Mouse (Mus musculus): Measurements from ENCODE around the gene Olfr90. TPM values are rescaled to one million over a fixed set of nuclear protein-coding genes. Genes with fewer than 3 reads are reported as not detected.
"Not testable (repeated sequence)": the region's sequence is repeated elsewhere in the genome, so short reads cannot be mapped to it uniquely, and the experiment has no call there.

The Olfr90 gene
- not detected in 2 replicates for polyA plus RNA-seq (2015; fragmentation: Nextera tagmentation; extraction: Ambion mirVana)

DNA sequence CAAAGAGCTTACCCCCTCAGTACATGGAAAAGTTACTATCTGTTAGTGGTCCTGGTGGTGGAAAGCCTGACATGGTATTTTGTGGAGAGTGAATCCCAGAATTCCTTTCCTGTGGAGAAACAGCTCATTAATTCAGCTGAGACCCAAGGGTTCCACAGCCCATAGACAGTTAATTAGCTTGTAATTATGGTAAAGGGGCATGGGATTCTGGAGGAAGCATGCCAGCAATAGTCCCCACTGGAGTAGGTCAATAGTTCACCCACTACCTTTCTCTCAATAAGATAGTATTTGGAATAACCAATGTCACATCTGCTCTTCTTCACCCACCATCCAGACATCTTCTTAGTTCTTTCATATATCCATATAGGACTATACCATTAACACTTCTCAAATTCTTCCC is at the start of gene Olfr90:
Olfr90 (minus strand) TSS at position 101 of the 400 bp plus-strand sequence.
- no peak within 1 kb of the TSS for H3K4me3 ChIP-seq (replicated peaks; ENCODE audit: low read length)
- no peak for ATAC-seq
- H3K4me1 ChIP-seq (replicated peaks; ENCODE audit: control insufficient read depth, insufficient read depth, low read length): no peaks in the 10 kb centered on the region
- no peak within 1 kb of the TSS for H3K9ac ChIP-seq (replicated peaks; ENCODE audit: low read depth, low read length)
- no peaks in the 10 kb centered on the region for H3K36me3 ChIP-seq (ENCODE audit: control insufficient read depth, insufficient read depth)
- H3K27me3 ChIP-seq (replicated peaks; ENCODE audit: control insufficient read depth, insufficient read depth, low read length): no peaks in the 10 kb centered on the region
- H3K9me3 ChIP-seq (ENCODE audit: control insufficient read depth, low read length): no peaks in the 10 kb centered on the region
- H3K4me2 ChIP-seq (ENCODE audit: low read length): no peak within 1 kb of the TSS
- H3K27ac ChIP-seq (ENCODE audit: low read length): no peak within 1 kb of the TSS

DNA sequence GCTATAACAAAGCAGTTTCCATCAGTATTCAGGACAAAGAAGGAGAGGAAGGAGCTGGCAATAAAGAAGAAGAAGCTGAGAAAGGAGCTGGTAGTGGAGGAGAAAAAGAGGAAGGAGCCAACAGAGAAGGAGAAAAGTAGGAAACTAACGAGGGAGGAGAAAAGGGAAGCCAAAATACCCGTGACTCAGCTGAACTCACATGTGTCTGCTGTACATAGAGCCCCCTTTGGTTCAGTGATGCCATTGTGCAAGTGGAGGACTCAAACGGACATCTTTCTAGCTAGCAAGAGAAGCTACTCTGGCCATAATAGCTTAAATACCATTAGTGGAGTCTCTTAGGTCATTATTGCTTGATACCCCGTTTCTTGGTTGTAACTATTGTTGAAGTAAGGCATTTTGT is 43.1 kb upstream of the Olfr90 start:
- not testable (repeated sequence) for ATAC-seq; H3K27ac ChIP-seq (ENCODE audit: low read length); H3K27me3 ChIP-seq (replicated peaks; ENCODE audit: control insufficient read depth, insufficient read depth, low read length); H3K4me2 ChIP-seq (ENCODE audit: low read length); H3K4me1 ChIP-seq (replicated peaks; ENCODE audit: control insufficient read depth, insufficient read depth, low read length); H3K9me3 ChIP-seq (ENCODE audit: control insufficient read depth, low read length); H3K36me3 ChIP-seq (ENCODE audit: control insufficient read depth, insufficient read depth); H3K9ac ChIP-seq (replicated peaks; ENCODE audit: low read depth, low read length); H3K4me3 ChIP-seq (replicated peaks; ENCODE audit: low read length)
- WGBS: 57% methylated on average over 4 of the region's 4 CpGs

DNA sequence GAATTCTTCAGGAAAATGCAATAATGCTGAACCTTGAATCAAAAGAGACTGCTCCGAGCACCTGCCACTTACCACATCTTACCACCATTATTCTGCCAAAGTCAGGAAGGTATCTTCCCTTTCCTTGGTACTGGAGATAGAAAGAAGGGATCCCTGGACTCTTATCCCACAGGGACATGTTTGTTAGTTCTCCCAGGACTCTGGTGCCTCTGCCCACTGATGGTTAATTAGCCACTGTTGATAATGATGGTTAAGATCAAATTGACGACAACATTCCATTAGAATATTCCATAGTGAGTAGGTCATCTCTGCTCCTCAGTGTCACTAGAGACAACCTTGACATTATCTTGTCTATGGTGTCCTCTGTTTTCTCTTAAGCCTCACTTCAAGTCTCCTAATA is 31.7 kb upstream of the Olfr90 start, which contains the start of gene Olfr92:
Olfr92 (minus strand) TSS at position 101 of the 400 bp plus-strand sequence.
- Histone ChIP-seq H3K4me3 (replicated peaks; ENCODE audit: low read length) (no peak within 1 kb of the TSS), H3K4me1 (replicated peaks; ENCODE audit: control insufficient read depth, insufficient read depth, low read length) (no peaks in the 10 kb centered on the region), H3K9me3 (ENCODE audit: control insufficient read depth, low read length) (no peaks in the 10 kb centered on the region), H3K27ac (ENCODE audit: low read length) (no peak within 1 kb of the TSS), H3K9ac (replicated peaks; ENCODE audit: low read depth, low read length) (no peak within 1 kb of the TSS), H3K27me3 (replicated peaks; ENCODE audit: control insufficient read depth, insufficient read depth, low read length) (no peaks in the 10 kb centered on the region), H3K4me2 (ENCODE audit: low read length) (no peak within 1 kb of the TSS), H3K36me3 (ENCODE audit: control insufficient read depth, insufficient read depth) (no peaks in the 10 kb centered on the region)
- ATAC-seq: no peak
- 92% methylated on average over 2 of the region's 2 CpGs for WGBS

DNA sequence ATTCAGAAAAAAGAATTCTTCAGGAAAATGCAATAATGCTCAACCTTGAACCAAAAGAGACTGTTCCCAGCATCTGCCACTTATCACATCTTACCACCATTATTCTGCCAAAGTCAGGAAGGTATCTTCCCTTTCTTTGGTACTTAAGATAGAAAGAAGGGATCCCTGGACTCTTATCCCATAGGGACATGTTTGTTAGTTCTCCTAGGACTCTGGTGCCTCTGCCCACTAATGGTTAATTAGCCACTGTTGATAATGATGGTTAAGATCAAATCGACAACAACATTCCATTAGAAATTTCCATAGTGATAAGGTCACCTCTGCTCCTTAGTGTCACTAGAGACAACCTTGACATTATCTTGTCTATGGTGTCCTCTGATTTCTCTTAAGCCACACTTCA is 9.9 kb upstream of the Olfr90 start, which contains the start of gene Olfr91:
Olfr91 (minus strand) TSS at position 101 of the 400 bp plus-strand sequence.
- no peaks in the 10 kb centered on the region for H3K4me1 ChIP-seq (replicated peaks; ENCODE audit: control insufficient read depth, insufficient read depth, low read length)
- WGBS: 86% methylated on average over 1 of the region's 1 CpGs
- no peaks in the 10 kb centered on the region for H3K36me3 ChIP-seq (ENCODE audit: control insufficient read depth, insufficient read depth)
- no peak within 1 kb of the TSS for H3K27ac ChIP-seq (ENCODE audit: low read length)
- H3K9me3 ChIP-seq (ENCODE audit: control insufficient read depth, low read length): no peaks in the 10 kb centered on the region
- no peak within 1 kb of the TSS for H3K4me2 ChIP-seq (ENCODE audit: low read length)
- no peak within 1 kb of the TSS for H3K4me3 ChIP-seq (replicated peaks; ENCODE audit: low read length)
- no peaks in the 10 kb centered on the region for H3K27me3 ChIP-seq (replicated peaks; ENCODE audit: control insufficient read depth, insufficient read depth, low read length)
- no peak within 1 kb of the TSS for H3K9ac ChIP-seq (replicated peaks; ENCODE audit: low read depth, low read length)
- no peak for ATAC-seq

DNA sequence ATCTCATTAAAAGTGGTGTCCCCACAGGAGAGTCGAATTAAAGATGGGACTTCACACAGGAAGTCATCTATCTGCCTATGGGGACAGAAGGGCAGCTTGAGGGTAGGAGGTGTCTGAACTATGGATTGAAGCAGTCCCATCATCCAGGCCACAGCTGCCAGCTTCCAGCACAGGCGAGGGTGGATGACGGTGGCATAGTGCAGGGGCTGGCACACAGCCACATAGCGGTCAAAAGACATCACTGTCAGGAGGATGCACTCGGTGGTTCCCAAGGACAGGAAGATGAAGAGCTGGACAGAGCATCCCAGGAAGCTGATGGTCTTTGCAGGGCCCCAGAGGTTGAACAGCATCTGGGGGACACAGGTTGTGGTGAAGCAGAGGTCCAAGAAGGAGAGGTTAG is 5.0 kb upstream of the Olfr90 start:
- no peak overlapping the region for H3K27ac ChIP-seq (ENCODE audit: low read length)
- H3K4me1 ChIP-seq (replicated peaks; ENCODE audit: control insufficient read depth, insufficient read depth, low read length): no peaks in the 10 kb centered on the region
- no peaks in the 10 kb centered on the region for H3K9me3 ChIP-seq (ENCODE audit: control insufficient read depth, low read length)
- no peaks in the 10 kb centered on the region for H3K36me3 ChIP-seq (ENCODE audit: control insufficient read depth, insufficient read depth)
- H3K4me2 ChIP-seq (ENCODE audit: low read length): no peak overlapping the region
- no peak for ATAC-seq
- no peak overlapping the region for H3K4me3 ChIP-seq (replicated peaks; ENCODE audit: low read length)
- H3K27me3 ChIP-seq (replicated peaks; ENCODE audit: control insufficient read depth, insufficient read depth, low read length): no peaks in the 10 kb centered on the region
- H3K9ac ChIP-seq (replicated peaks; ENCODE audit: low read depth, low read length): no peak overlapping the region
- 75% methylated on average over 5 of the region's 5 CpGs for WGBS

DNA sequence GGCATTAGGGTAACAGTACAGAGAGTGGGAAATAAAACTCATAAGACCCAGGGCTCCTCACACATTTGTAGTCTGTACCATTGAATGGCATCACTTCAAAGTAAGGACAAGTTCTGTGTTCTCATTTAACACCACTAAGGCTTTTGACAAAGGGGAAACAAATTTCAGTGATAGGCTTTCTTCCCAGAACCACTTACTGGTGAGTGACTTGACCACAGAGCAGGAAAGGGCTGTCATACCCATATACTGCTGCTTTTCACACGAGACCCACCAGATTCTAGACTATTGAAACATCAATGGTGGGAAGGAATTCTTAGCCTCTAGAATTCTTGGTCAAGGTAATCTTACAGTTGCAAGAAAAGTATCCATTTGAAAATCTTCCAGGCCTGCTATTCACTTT is 3.9 kb upstream of the Olfr90 start:
- H3K27ac ChIP-seq (ENCODE audit: low read length): no peak overlapping the region

DNA sequence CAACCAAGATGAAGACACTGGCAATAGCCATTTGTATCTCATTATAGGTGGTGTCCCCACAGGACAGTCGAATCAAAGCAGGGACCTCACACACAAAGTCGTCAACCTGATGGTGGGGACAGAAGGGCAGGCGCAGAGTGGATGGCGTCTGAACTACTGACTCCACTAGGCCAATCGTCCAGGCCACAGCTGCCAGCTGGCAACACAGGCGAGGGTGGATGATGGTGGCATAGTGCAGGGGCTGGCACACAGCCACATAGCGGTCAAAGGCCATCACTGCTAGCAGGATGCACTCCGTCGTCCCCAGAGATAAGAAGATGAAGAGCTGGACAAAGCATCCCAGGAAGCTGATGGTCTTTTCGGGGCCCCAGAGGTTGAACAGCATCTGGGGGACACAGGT is 2.8 kb downstream of the Olfr90 start:
- 82% methylated on average over 10 of the region's 10 CpGs for WGBS
- Histone ChIP-seq H3K9me3 (ENCODE audit: control insufficient read depth, low read length) (no peaks in the 10 kb centered on the region), H3K4me1 (replicated peaks; ENCODE audit: control insufficient read depth, insufficient read depth, low read length) (no peaks in the 10 kb centered on the region), H3K36me3 (ENCODE audit: control insufficient read depth, insufficient read depth) (no peaks in the 10 kb centered on the region), H3K27me3 (replicated peaks; ENCODE audit: control insufficient read depth, insufficient read depth, low read length) (no peaks in the 10 kb centered on the region), H3K27ac (ENCODE audit: low read length) (no peak overlapping the region), H3K4me2 (ENCODE audit: low read length) (no peak overlapping the region), H3K4me3 (replicated peaks; ENCODE audit: low read length) (no peak overlapping the region), H3K9ac (replicated peaks; ENCODE audit: low read depth, low read length) (no peak overlapping the region)
- no peak for ATAC-seq

More for the DNA sequence above, 3.9 kb upstream of the Olfr90 start:
- no peaks in the 10 kb centered on the region for H3K27me3 ChIP-seq (replicated peaks; ENCODE audit: control insufficient read depth, insufficient read depth, low read length)
- no peak overlapping the region for H3K4me3 ChIP-seq (replicated peaks; ENCODE audit: low read length)
- no peaks in the 10 kb centered on the region for H3K9me3 ChIP-seq (ENCODE audit: control insufficient read depth, low read length)
- WGBS: 80% methylated on average over 1 of the region's 1 CpGs
- no peaks in the 10 kb centered on the region for H3K36me3 ChIP-seq (ENCODE audit: control insufficient read depth, insufficient read depth)
- ATAC-seq: no peak
- no peak overlapping the region for H3K9ac ChIP-seq (replicated peaks; ENCODE audit: low read depth, low read length)
- no peaks in the 10 kb centered on the region for H3K4me1 ChIP-seq (replicated peaks; ENCODE audit: control insufficient read depth, insufficient read depth, low read length)
- H3K4me2 ChIP-seq (ENCODE audit: low read length): no peak overlapping the region

DNA sequence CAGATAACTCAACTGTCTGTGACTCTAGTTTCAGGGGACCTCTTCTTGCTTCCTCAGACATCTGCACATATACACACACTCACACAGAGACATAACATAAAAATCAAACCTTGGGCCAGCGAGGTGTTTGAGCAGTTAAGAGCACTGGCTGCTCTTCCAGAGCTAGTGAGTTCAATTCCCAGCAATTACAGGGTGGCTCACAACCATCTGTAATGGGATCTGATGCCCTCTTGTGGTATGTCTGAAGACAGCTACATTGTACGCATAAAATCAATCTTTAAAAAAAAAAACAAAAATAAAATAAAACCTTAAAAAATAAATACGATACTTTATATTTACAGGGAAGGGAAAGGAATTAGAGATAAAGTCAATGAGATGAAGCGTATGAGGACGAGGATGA is 3.7 kb downstream of the Olfr90 start:
- no peak overlapping the region for H3K4me2 ChIP-seq (ENCODE audit: low read length)
- H3K9ac ChIP-seq (replicated peaks; ENCODE audit: low read depth, low read length): no peak overlapping the region
- no peaks in the 10 kb centered on the region for H3K36me3 ChIP-seq (ENCODE audit: control insufficient read depth, insufficient read depth)
- H3K4me3 ChIP-seq (replicated peaks; ENCODE audit: low read length): no peak overlapping the region
- H3K9me3 ChIP-seq (ENCODE audit: control insufficient read depth, low read length): no peaks in the 10 kb centered on the region
- peaks cover 4% of the 10 kb centered on the region for H3K4me1 ChIP-seq (replicated peaks; ENCODE audit: control insufficient read depth, insufficient read depth, low read length)
- WGBS: 67% methylated on average over 5 of the region's 5 CpGs
- H3K27me3 ChIP-seq (replicated peaks; ENCODE audit: control insufficient read depth, insufficient read depth, low read length): no peaks in the 10 kb centered on the region
- ATAC-seq: no peak
- H3K27ac ChIP-seq (ENCODE audit: low read length): no peak overlapping the region

DNA sequence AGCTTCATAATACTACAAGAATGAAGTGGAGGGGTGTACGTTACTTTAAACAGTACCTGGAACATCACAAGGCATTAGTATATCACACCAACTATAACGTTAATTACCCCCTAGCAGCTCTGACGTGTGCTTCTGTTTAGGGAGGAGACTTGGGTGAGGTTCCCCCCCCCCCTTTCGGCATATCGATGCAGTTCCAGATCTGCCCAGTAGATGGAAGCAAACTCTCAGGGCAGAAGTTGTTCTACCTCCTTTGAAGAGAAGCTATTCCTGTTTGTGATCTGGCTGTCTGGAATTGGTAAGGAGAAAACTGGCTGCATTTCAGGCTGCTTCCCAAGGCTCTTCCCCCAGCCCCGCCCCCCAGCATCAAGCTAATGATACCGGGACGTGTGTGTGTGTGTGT is 5.0 kb downstream of the Olfr90 start:
- no peak overlapping the region for H3K4me3 ChIP-seq (replicated peaks; ENCODE audit: low read length)
- peaks cover 16% of the 10 kb centered on the region for H3K4me1 ChIP-seq (replicated peaks; ENCODE audit: control insufficient read depth, insufficient read depth, low read length)
- H3K36me3 ChIP-seq (ENCODE audit: control insufficient read depth, insufficient read depth): no peaks in the 10 kb centered on the region
- no peak overlapping the region for H3K4me2 ChIP-seq (ENCODE audit: low read length)
- peak; percentile 56 for ATAC-seq
- H3K27me3 ChIP-seq (replicated peaks; ENCODE audit: control insufficient read depth, insufficient read depth, low read length): no peaks in the 10 kb centered on the region
- no peak overlapping the region for H3K27ac ChIP-seq (ENCODE audit: low read length)
- 7% methylated on average over 8 of the region's 8 CpGs for WGBS
- H3K9ac ChIP-seq (replicated peaks; ENCODE audit: low read depth, low read length): no peak overlapping the region
- H3K9me3 ChIP-seq (ENCODE audit: control insufficient read depth, low read length): no peaks in the 10 kb centered on the region

DNA sequence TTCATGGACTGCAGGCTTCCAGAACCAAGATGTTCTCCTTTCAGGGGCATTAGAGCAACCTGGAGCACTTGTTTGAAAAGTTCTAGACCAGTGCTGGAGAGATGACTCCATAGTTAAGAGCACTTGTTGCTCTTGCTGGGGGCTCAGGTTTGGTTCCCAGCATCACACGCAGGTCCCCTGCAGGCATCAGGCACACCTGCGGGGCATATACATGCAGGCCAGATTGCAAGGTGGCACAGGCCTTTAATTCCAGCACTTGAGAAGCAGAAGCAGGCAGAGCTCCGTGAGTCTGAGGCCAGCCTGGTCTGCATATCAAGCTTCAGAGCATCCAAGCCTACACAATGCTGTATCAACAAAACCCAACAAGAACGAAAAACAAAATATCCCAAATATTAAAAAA is 6.6 kb downstream of the Olfr90 start:
- H3K4me2 ChIP-seq (ENCODE audit: low read length): no peak overlapping the region
- no peak overlapping the region for H3K4me3 ChIP-seq (replicated peaks; ENCODE audit: low read length)
- H3K4me1 ChIP-seq (replicated peaks; ENCODE audit: control insufficient read depth, insufficient read depth, low read length): peaks cover 16% of the 10 kb centered on the region
- no peak overlapping the region for H3K9ac ChIP-seq (replicated peaks; ENCODE audit: low read depth, low read length)
- no peaks in the 10 kb centered on the region for H3K36me3 ChIP-seq (ENCODE audit: control insufficient read depth, insufficient read depth)
- 95% methylated on average over 4 of the region's 4 CpGs for WGBS
- ATAC-seq: no peak
- no peaks in the 10 kb centered on the region for H3K9me3 ChIP-seq (ENCODE audit: control insufficient read depth, low read length)
- no peak overlapping the region for H3K27ac ChIP-seq (ENCODE audit: low read length)
- no peaks in the 10 kb centered on the region for H3K27me3 ChIP-seq (replicated peaks; ENCODE audit: control insufficient read depth, insufficient read depth, low read length)
